9 mouse cellular contexts compared by ENCODE assay signal in the genomic region with DNA sequence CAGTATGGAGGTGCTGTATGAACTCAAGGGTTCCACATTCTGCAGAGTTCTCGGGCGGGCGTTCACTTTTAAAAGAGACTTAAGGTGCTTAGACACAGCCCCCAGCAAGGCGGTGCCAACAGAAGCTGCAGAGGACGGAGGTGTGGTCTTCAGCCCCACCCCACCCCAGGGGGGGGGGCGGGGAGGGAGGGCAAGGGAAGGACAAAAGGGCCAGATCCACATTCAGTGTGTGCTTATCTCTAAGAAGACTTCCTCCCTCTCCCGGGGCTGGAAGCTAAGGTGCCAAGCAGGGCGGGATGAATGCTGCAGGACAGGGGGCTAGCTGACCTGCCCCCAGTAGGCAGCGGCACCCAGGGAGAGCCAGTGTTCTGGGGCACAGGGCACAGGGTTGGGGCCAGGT. TPM values are rescaled to one million over a fixed set of nuclear protein-coding genes. Genes with fewer than 3 reads are reported as not detected.
DNase-seq lines count a peak whose midpoint lies in the region; ATAC-seq lines count a peak whose summit lies in the region.
"Had no signal": no experiment of that assay in that cellular context is flagged by ENCODE, and none has a peak within 500 bp of the region (broad histone marks: within the 10 kb centered on the region; RNA-seq: fewer than 3 reads in every experiment).

No protein-coding gene starts in this region.

- no peak overlapping the region for H3K4me2 ChIP-seq in hindbrain, embryonic 16.5 days (ENCODE audit: low read length)
- no peak overlapping the region for H3K4me2 ChIP-seq in hindbrain, embryonic 13.5 days
- H3K4me2 ChIP-seq in intestine, embryonic 16.5 days (ENCODE audit: low read depth, low read length), result no peak overlapping the region
- H3K4me2 ChIP-seq: limb, embryonic 15.5 days had no signal

- no peaks in the 10 kb centered on the region for H3K9me3 ChIP-seq in hindbrain, embryonic 16.5 days (ENCODE audit: control insufficient read depth, low read length)
- H3K9me3 ChIP-seq in hindbrain, embryonic 13.5 days, result no peaks in the 10 kb centered on the region
- no peaks in the 10 kb centered on the region for H3K9me3 ChIP-seq in intestine, embryonic 16.5 days (ENCODE audit: control insufficient read depth, low read length)
- no peaks in the 10 kb centered on the region for H3K9me3 ChIP-seq in hindbrain, embryonic 10.5 days
- H3K9me3 ChIP-seq: limb, embryonic 15.5 days had no signal

- no peak overlapping the region for H3K27ac ChIP-seq in hindbrain, embryonic 16.5 days (ENCODE audit: low read depth, low read length)
- no peak overlapping the region for H3K27ac ChIP-seq in hindbrain, embryonic 13.5 days
- no peak overlapping the region for H3K27ac ChIP-seq in intestine, embryonic 16.5 days (ENCODE audit: low read length)
- H3K27ac ChIP-seq in hindbrain, embryonic 10.5 days, result no peak overlapping the region
- H3K27ac ChIP-seq: limb, embryonic 15.5 days had no signal

- peaks cover 20% of the 10 kb centered on the region for H3K36me3 ChIP-seq in hindbrain, embryonic 16.5 days (ENCODE audit: control insufficient read depth, insufficient read depth, low read length)
- peaks cover 64% of the 10 kb centered on the region for H3K36me3 ChIP-seq in hindbrain, embryonic 13.5 days
- H3K36me3 ChIP-seq in intestine, embryonic 16.5 days (ENCODE audit: control insufficient read depth, insufficient read depth, low read length), result no peaks in the 10 kb centered on the region
- H3K36me3 ChIP-seq in hindbrain, embryonic 10.5 days, result peaks cover 68% of the 10 kb centered on the region

- ATAC-seq in hindbrain, embryonic 16.5 days, result peak; percentile 14; the same call in 1 of the 2 replicates
- ATAC-seq in hindbrain, embryonic 13.5 days (ENCODE audit: low FRiP score), result no peak
- peak; percentile 53 for ATAC-seq in intestine, embryonic 16.5 days
- ATAC-seq in megakaryocyte-erythroid progenitor cell, adult 5-6 weeks (replicated peaks; ENCODE audit: low FRiP score, low TSS enrichment, poor library complexity, severe bottlenecking), result peak; percentile 78

- no peaks in the 10 kb centered on the region for H3K27me3 ChIP-seq in hindbrain, embryonic 16.5 days (replicated peaks; ENCODE audit: control insufficient read depth, insufficient read depth, low read length)
- no peaks in the 10 kb centered on the region for H3K27me3 ChIP-seq in hindbrain, embryonic 13.5 days
- H3K27me3 ChIP-seq in intestine, embryonic 16.5 days (replicated peaks; ENCODE audit: control insufficient read depth, insufficient read depth, low read length), result no peaks in the 10 kb centered on the region
- no peaks in the 10 kb centered on the region for H3K27me3 ChIP-seq in hindbrain, embryonic 10.5 days (ENCODE audit: insufficient read depth, poor library complexity, severe bottlenecking)
- H3K27me3 ChIP-seq: limb, embryonic 15.5 days had no signal

- H3K9ac ChIP-seq in hindbrain, embryonic 16.5 days (ENCODE audit: low read depth, low read length), result no peak overlapping the region
- no peak overlapping the region for H3K9ac ChIP-seq in hindbrain, embryonic 13.5 days
- no peak overlapping the region for H3K9ac ChIP-seq in intestine, embryonic 16.5 days (ENCODE audit: low read depth, low read length)
- H3K9ac ChIP-seq: limb, embryonic 15.5 days had no signal

- peak; percentile 34 for DNase-seq in c-Kit-positive CD71-positive TER-119-positive erythroid progenitor cells, embryonic 14.5 days (ENCODE audit: low spot score)
- no peak for DNase-seq in thymus, postnatal 4 days
- DNase-seq in hindbrain, embryonic 10.5 days (ENCODE audit: low spot score), result no peak
- no peak for DNase-seq in frontal cortex, adult 2 months (ENCODE audit: extremely low spot score in 1 of 2, low spot score in 1 of 2)

- no peak overlapping the region for H3K4me3 ChIP-seq in hindbrain, embryonic 16.5 days (ENCODE audit: low read length)
- no peak overlapping the region for H3K4me3 ChIP-seq in hindbrain, embryonic 13.5 days
- no peak overlapping the region for H3K4me3 ChIP-seq in intestine, embryonic 16.5 days (ENCODE audit: low read length)
- no peak overlapping the region for H3K4me3 ChIP-seq in hindbrain, embryonic 10.5 days
- H3K4me3 ChIP-seq: limb, embryonic 15.5 days had no signal

- 39% methylated on average over 8 of the region's 9 CpGs for WGBS in hindbrain, embryonic 16.5 days
- WGBS in hindbrain, embryonic 13.5 days, result 37% methylated on average over 8 of the region's 9 CpGs
- WGBS in intestine, embryonic 16.5 days, result 27% methylated on average over 9 of the region's 9 CpGs
- WGBS in hindbrain, embryonic 10.5 days, result 27% methylated on average over 9 of the region's 9 CpGs

- no peaks in the 10 kb centered on the region for H3K4me1 ChIP-seq in hindbrain, embryonic 16.5 days (ENCODE audit: control insufficient read depth, insufficient read depth, low read depth, low read length)
- H3K4me1 ChIP-seq in hindbrain, embryonic 13.5 days (replicated peaks), result 0 out of 2 replicates have a peak, but pooled peaks cover 10% of the 10 kb centered on the region
- H3K4me1 ChIP-seq in intestine, embryonic 16.5 days (ENCODE audit: control insufficient read depth, insufficient read depth, low read length), result peaks cover 5% of the 10 kb centered on the region; the same call in 1 of the 2 replicates
- H3K4me1 ChIP-seq in hindbrain, embryonic 10.5 days (replicated peaks), result 0 out of 2 replicates have a peak, but pooled peaks cover 8% of the 10 kb centered on the region

RNA-seq across cellular contexts. Expression of gene Trappc10, which starts 28.5 kb away (rescaled TPM):
- polyA plus RNA-seq in hindbrain, embryonic 16.5 days (2015; fragmentation: Nextera tagmentation; extraction: Ambion mirVana), result 11.3 and 21.5 TPM in 2 replicates
- 23.1 and 24.7 TPM in 2 replicates for polyA plus RNA-seq in hindbrain, embryonic 13.5 days (2015; fragmentation: Nextera tagmentation; extraction: Ambion mirVana)
- 3.3 and 4.9 TPM in 2 replicates for polyA plus RNA-seq in intestine, embryonic 16.5 days (2015; fragmentation: Nextera tagmentation; extraction: Ambion mirVana)
- total RNA-seq in megakaryocyte-erythroid progenitor cell, adult 5-6 weeks (2014; fragmentation: Nextera tagmentation), result 52.9 and 57.7 TPM in 2 replicates
- 26.6 and 29.5 TPM in 2 replicates for total RNA-seq in megakaryocyte-erythroid progenitor cell, adult 5-6 weeks (2017)
- polyA plus RNA-seq in hindbrain, embryonic 10.5 days (2016; fragmentation: Nextera tagmentation; extraction: Ambion mirVana), result 10.4 and 11.5 TPM in 2 replicates
- polyA plus RNA-seq in frontal cortex, adult 2 months (2012; rRNA removed), result 53.7 and 63.0 TPM in 2 replicates
